Mouse (Mus musculus) liver, embryonic 15.5 days (tissue): ENCODE measurements around the gene Mars2. TPM values are rescaled to one million over a fixed set of nuclear protein-coding genes. Genes with fewer than 3 reads are reported as not detected.
A peak's percentile ranks its signal among the peaks of the same experiment; 100 is the strongest.

Source experiments
- ATAC-seq: fragments of 200-750 bp; cut with Nextera tagmentation; 2 replicates; pipeline ENCODE4 v1.8.0; 2017; ENCODE audit warnings: moderate number of reproducible peaks, mild to moderate bottlenecking, moderate library complexity; ENCODE audit not compliant: insufficient read depth
- H3K27ac ChIP-seq: fragments of 300-500 bp; sonication (generic); replicated peaks from 2 replicates; pipeline ENCODE4 v1.5.1; 2015; ENCODE audit warnings: mild to moderate bottlenecking, inconsistent platforms
- H3K27me3 ChIP-seq: fragments of 300-500 bp; sonication (generic); 2 replicates; pipeline ENCODE4 v1.6.1; 2015; ENCODE audit warnings: mild to moderate bottlenecking, inconsistent platforms
- H3K36me3 ChIP-seq: fragments of 300-500 bp; sonication (generic); replicated peaks from 2 replicates; pipeline ENCODE4 v1.6.1; 2015; ENCODE audit warnings: moderate library complexity, mild to moderate bottlenecking, inconsistent platforms
- H3K4me1 ChIP-seq: fragments of 300-500 bp; sonication (generic); replicated peaks from 2 replicates; pipeline ENCODE4 v1.6.1; 2015; ENCODE audit warnings: inconsistent platforms
- H3K4me2 ChIP-seq: fragments of 300-500 bp; sonication (generic); 2 replicates; pipeline ENCODE4 v1.6.1; 2015; ENCODE audit warnings: moderate library complexity, mild to moderate bottlenecking, inconsistent platforms
- H3K4me3 ChIP-seq: fragments of 300-500 bp; sonication (generic); replicated peaks from 2 replicates; pipeline ENCODE4 v1.5.1; 2015; ENCODE audit warnings: mild to moderate bottlenecking, inconsistent platforms
- H3K9ac ChIP-seq: fragments of 300-500 bp; sonication (generic); 2 replicates; pipeline ENCODE4 v1.6.1; 2015; ENCODE audit warnings: moderate library complexity, mild to moderate bottlenecking, inconsistent platforms
- H3K9me3 ChIP-seq: fragments of 300-500 bp; sonication (generic); replicated peaks from 2 replicates; pipeline ENCODE4 v1.6.1; 2016; ENCODE audit warnings: inconsistent platforms
- WGBS: fragments of 180-500 bp; shearing (Covaris S2); methylation state at CpG from one replicate; pipeline ENCODE4 v1.1.7; 2015; ENCODE audit warnings: mixed read lengths; ENCODE audit not compliant: insufficient replicate concordance; 5-methylcytosine and 5-hydroxymethylcytosine counted together
- polyA plus RNA-seq: library from polyadenylated mRNA; unstranded; fragments of >200 nt; fragmentation: Nextera tagmentation; extraction: Ambion mirVana; gene quantifications from 2 replicates; pipeline ENCODE4 v1.2.1, GENCODE M21; 2015

Mars2 gene
- polyA plus RNA-seq, 1 experiment from 2014 or later = 1.8 TPM

DNA sequence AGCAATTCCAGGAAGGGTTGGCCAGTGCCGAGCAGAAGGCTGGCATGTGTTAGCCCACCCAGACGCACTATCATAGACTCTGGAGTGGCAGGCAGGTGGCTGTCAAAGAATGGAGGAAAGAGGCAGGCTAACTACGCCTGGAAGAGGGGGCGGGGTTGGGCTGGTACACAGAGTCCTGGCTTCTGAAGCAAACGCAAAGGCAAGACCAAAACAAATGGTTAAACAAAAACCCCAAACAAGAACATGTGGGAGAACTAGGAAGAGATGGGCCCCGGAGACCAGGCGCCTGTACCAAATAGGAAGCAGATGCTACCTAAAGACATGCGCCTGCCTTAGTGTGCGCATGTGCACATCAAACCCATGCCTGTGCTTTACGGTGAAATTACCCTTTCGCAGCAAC, 12.9 kb upstream of the Mars2 start:
- H3K4me2 ChIP-seq = no peak overlapping the region
- no peak overlapping the region for H3K27ac ChIP-seq
- WGBS = 57% methylated on average over 11 of the region's 11 CpGs
- ATAC-seq = no peak
- H3K27me3 ChIP-seq = peaks cover 41% of the 10 kb centered on the region
- H3K9ac ChIP-seq = no peak overlapping the region
- no peak overlapping the region for H3K4me3 ChIP-seq
- no peaks in the 10 kb centered on the region for H3K36me3 ChIP-seq
- H3K9me3 ChIP-seq = no peaks in the 10 kb centered on the region
- H3K4me1 ChIP-seq = no peaks in the 10 kb centered on the region

DNA sequence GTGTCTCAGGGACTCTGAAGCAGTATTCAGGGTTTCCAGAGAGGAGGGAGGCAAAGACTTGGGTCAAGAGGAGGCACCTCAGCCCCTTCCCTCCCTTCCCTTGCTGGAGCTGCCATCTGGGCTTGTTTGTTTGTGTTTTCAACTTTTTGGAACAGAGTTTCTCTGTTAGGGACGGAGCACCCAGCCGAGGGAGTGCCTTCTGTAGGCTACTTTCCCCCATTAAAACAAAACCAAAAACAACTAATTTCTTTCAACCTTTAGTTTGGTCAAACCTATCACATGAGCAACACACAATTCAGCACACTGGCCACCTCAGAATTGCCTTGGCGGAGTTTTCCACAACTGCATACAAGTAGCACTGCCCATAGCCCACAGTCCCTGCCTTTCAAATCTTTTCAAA, 11.6 kb upstream of the Mars2 start:
- Histone ChIP-seq H3K9ac (no peak overlapping the region), H3K4me1 (no peaks in the 10 kb centered on the region), H3K4me2 (peak overlapping the region; percentile 2; the same call in 1 of the 2 replicates), H3K36me3 (no peaks in the 10 kb centered on the region), H3K27ac (no peak overlapping the region), H3K4me3 (no peak overlapping the region), H3K27me3 (peaks cover 41% of the 10 kb centered on the region), H3K9me3 (no peaks in the 10 kb centered on the region)
- 67% methylated on average over 3 of the region's 3 CpGs for WGBS
- no peak for ATAC-seq

DNA sequence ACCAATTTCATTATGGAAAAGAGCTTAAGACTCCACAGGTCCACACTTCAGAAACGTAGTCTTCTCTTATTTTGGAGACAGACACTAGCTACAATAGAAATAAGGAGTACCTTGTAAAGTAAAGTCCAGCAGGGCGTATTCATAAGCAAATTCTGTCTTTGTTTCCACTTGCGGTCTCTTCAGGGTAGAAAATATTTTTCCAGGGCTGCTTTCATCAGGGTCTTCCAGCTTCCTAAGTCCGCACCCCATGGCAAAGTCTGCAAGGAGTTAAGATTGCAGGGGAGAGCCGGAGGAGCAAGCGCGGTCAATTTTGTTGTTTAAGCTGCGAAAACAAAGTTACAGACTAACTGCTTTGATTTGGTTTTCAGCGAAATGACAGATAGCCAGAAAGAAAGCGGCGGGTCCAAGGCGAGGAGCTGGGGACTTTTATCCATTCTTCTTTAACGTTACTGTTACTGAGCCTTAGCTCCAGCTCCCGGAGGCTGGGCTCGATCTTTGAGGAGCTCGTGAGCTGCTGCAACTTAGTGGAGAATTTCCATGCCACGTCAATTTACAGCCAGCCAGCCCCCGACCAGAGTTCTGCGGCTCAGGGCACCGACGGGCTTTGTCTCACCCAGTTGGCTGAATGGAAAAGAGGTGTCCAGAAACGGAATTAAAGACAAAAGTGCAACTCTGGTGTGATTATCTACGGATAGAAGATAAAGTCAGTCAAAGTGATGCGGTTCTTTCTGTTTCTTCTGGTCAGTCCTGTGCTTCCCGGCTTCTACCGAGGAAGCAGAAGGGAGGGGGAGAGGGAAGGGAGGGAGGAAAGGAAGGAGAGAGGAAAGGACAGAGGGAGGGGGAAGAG, 10.7 kb upstream of the Mars2 start, which contains the start of gene Rftn2:
TSS of gene Rftn2 (minus strand) at position 772 of the 847 bp plus-strand sequence.
- peak within 1 kb of the TSS; percentile 39 for H3K4me3 ChIP-seq
- no peaks in the 10 kb centered on the region for H3K9me3 ChIP-seq
- peaks cover 41% of the 10 kb centered on the region for H3K27me3 ChIP-seq
- H3K4me1 ChIP-seq = no peaks in the 10 kb centered on the region
- peak within 1 kb of the TSS; percentile 55 for H3K4me2 ChIP-seq
- H3K27ac ChIP-seq = no peak within 1 kb of the TSS
- no peak within 1 kb of the TSS; the same call in 1 of the 2 replicates for H3K9ac ChIP-seq
- WGBS = 7% methylated on average over 26 of the region's 26 CpGs
- H3K36me3 ChIP-seq = no peaks in the 10 kb centered on the region
- no peak for ATAC-seq

DNA sequence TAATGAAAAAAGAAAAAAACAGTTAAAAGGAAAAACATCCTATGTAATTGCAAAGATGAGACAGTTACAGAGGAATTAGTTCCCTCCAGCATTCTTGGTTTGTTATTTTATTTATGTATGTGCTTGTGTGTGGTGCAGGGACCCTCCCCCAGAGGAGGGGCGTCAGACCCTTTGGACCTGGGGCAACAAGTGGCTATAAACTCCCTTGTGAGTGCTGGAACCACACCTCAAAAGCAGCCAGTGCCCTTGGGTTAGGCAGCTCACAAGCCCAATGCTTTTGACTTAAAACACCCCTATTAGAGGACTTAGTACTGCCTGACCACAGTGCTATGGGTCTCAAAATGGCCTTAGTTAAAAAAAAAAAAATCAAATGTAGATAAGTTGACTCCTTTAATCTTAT, 9.6 kb upstream of the Mars2 start:
- Histone ChIP-seq H3K9me3 (no peaks in the 10 kb centered on the region), H3K4me1 (no peaks in the 10 kb centered on the region), H3K4me3 (no peak overlapping the region), H3K27me3 (peaks cover 41% of the 10 kb centered on the region), H3K4me2 (no peak overlapping the region), H3K27ac (no peak overlapping the region), H3K36me3 (no peaks in the 10 kb centered on the region), H3K9ac (no peak overlapping the region)
- ATAC-seq = no peak
- WGBS = 39% methylated on average over 1 of the region's 1 CpGs

DNA sequence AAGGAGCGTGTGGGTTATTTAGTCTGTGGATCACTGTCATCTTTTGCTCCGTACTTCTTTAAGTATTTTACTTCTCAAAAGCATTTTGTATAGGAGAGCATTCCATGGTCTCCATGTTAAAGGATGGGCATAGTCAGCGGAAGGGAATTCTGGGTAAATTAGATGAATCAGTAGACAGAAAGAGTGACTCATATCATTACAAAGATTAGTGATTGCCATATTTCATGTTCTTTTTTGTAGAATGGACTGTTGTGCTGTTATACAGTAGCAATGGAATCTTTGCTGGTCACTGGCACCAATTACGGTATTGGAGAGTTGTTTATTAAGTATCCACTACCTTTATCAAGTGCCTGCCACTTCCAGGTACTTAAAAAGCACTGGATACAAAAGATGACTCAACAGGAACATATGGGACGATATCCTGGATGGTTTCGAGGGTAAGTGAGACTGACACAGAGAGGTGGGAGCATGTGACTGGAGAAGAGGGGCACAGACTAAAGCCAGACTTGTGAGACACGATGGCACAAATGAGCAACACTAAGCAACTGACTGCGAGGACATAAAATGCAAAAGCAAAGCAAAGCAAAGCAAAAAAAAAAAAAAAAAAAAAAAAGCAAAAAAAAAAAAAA, 8.6 kb upstream of the Mars2 start:
- no peak overlapping the region for H3K4me3 ChIP-seq
- WGBS = 62% methylated on average over 8 of the region's 8 CpGs
- no peak for ATAC-seq

DNA sequence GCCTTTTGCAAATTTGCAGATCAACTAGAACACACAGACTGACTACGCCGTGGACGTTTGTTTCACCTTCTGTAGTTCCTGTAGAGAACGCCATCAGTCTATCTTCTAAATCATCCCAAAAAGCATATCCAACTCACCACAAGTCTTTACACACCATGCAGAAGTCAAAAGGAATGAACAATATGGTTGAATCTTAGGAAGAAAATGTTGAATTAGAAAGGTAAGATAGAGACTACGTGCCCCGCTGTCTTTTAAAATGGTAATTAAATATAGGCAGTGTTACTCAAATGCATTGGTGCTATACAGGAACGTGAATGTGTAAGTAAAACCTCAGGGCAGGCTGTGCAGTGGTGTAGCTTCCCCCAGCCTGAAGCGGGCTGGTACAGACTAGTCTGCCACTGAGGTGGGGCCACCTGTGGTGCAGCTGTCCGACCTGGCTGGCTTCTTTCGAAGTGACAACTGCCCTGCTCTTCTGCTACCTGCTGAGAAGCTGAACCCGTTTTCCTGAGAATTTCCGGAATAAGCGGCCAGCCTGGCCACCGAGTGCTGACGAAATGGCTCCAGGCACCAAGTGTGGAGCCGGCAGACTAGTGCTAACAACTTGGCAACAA, 2.0 kb upstream of the Mars2 start:
- Histone ChIP-seq H3K27me3 (peaks cover 3% of the 10 kb centered on the region; the same call in 1 of the 2 replicates), H3K4me2 (no peak overlapping the region), H3K4me3 (no peak overlapping the region), H3K36me3 (0 out of 2 replicates have a peak, but pooled peaks cover 3% of the 10 kb centered on the region), H3K9me3 (no peaks in the 10 kb centered on the region), H3K27ac (no peak overlapping the region), H3K9ac (no peak overlapping the region), H3K4me1 (peaks cover 25% of the 10 kb centered on the region)
- ATAC-seq = no peak
- 57% methylated on average over 16 of the region's 16 CpGs for WGBS

More for the DNA sequence above, 8.6 kb upstream of the Mars2 start:
- no peak overlapping the region for H3K27ac ChIP-seq
- H3K27me3 ChIP-seq = peaks cover 44% of the 10 kb centered on the region
- H3K36me3 ChIP-seq = no peaks in the 10 kb centered on the region
- no peak overlapping the region for H3K9ac ChIP-seq
- H3K4me1 ChIP-seq = no peaks in the 10 kb centered on the region
- H3K4me2 ChIP-seq = no peak overlapping the region
- H3K9me3 ChIP-seq = no peaks in the 10 kb centered on the region

DNA sequence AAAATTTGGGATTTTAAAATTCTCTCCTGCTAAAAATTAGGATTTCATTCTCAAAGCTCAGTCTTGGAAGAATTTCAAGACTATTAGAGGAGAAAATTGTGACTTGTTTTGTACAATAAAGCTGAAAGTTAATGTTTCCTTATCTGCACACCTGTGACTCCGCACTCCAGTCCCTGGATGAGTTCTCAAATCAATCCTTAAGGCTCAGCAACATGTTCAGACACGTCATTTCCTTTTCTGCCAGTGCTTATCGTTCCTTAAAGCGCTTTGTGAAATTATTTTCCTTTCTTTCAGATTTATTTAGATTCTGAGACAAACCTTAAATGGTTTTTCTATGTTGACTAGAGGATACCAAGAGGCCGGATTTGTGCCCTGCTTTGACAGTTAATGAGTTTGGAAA, 490 bp upstream of the Mars2 start:
- Histone ChIP-seq H3K9ac (peak overlapping the region; percentile 85), H3K27me3 (peaks cover 3% of the 10 kb centered on the region; the same call in 1 of the 2 replicates), H3K4me3 (peak overlapping the region; percentile 88), H3K27ac (peak overlapping the region; percentile 64), H3K36me3 (0 out of 2 replicates have a peak, but pooled peaks cover 3% of the 10 kb centered on the region), H3K4me1 (peaks cover 25% of the 10 kb centered on the region), H3K9me3 (no peaks in the 10 kb centered on the region), H3K4me2 (peak overlapping the region; percentile 98)
- 20% methylated on average over 5 of the region's 5 CpGs for WGBS
- ATAC-seq = 0 out of 2 replicates have a peak, but pooled peaks have one; percentile 4

DNA sequence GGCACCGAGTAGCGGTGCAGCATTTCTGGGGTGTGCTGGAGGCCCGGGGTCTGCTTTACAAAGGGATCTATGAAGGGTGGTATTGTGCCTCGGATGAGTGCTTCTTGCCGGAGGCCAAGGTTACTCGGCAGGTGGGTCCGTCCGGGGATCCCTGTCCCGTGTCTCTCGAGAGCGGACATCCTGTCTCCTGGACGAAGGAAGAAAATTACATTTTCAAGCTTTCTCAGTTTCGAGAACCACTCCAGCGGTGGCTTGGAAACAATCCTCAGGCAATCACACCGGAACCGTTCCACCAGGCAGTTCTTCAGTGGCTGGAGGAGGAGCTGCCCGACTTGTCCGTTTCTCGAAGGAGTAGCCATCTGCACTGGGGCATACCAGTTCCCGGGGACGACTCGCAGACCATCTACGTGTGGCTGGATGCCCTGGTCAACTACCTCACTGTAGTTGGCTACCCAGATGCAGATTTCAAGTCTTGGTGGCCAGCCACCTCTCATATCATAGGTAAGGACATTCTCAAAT, 725 bp downstream of the Mars2 start:
- Histone ChIP-seq H3K27ac (peak overlapping the region; percentile 90), H3K9me3 (no peaks in the 10 kb centered on the region), H3K4me3 (peak overlapping the region; percentile 88), H3K36me3 (0 out of 2 replicates have a peak, but pooled peaks cover 9% of the 10 kb centered on the region), H3K9ac (peak overlapping the region; percentile 85), H3K4me1 (peaks cover 33% of the 10 kb centered on the region), H3K4me2 (peak overlapping the region; percentile 98), H3K27me3 (peaks cover 3% of the 10 kb centered on the region; the same call in 1 of the 2 replicates)
- no peak; the same call in 1 of the 2 replicates for ATAC-seq
- under 1% methylated on average over 23 of the region's 23 CpGs for WGBS

DNA sequence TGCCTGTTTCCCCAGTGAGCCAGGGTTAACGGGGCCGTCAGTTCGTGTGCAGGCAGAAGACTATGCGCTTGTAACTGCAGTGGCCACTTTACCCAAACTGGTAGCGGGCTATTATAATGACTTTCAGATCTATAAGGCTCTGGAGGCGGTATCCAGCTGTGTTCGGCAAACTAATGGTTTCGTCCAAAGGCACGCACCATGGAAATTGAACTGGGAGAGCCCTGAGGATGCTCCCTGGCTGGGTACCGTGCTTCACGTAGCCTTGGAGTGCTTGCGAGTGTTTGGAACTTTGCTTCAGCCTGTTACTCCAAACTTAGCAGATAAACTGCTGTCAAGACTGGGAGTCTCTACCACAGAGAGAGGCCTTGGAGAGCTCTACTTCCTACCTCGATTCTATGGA, 1.5 kb downstream of the Mars2 start:
- peak overlapping the region; percentile 90; the same call in 1 of the 2 replicates for H3K27ac ChIP-seq
- ATAC-seq = no peak
- no peaks in the 10 kb centered on the region for H3K27me3 ChIP-seq
- 0 out of 2 replicates have a peak, but pooled peaks cover 9% of the 10 kb centered on the region for H3K36me3 ChIP-seq
- no peaks in the 10 kb centered on the region for H3K9me3 ChIP-seq
- peaks cover 33% of the 10 kb centered on the region for H3K4me1 ChIP-seq
- peak overlapping the region; percentile 98 for H3K4me2 ChIP-seq
- H3K4me3 ChIP-seq = peak overlapping the region; percentile 88
- H3K9ac ChIP-seq = peak overlapping the region; percentile 85
- WGBS = 23% methylated on average over 13 of the region's 13 CpGs

DNA sequence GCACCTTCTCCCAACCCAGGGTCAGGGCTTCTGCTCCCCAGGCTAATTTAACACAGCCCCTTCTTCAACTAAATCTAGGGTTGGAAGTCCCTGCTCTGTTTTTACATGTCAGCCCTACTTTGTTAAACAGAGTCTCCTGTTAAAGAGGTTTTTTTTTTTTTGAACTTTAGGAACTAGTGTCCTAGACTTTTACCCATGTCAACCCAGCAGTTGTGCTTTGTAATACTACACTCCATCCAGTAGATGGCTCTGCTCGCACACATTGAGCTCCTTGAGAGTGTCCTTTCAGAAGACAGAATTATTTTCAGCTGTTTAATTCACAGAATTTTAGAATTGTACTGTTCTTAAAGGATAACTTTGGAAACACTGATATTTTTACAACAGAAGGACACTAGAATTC, 2.3 kb downstream of the Mars2 start:
- Histone ChIP-seq H3K9ac (peak overlapping the region; percentile 85; the same call in 1 of the 2 replicates), H3K9me3 (no peaks in the 10 kb centered on the region), H3K4me1 (peaks cover 33% of the 10 kb centered on the region), H3K4me2 (peak overlapping the region; percentile 98), H3K4me3 (peak overlapping the region; percentile 88), H3K36me3 (0 out of 2 replicates have a peak, but pooled peaks cover 11% of the 10 kb centered on the region), H3K27me3 (no peaks in the 10 kb centered on the region), H3K27ac (no peak overlapping the region)
- no peak for ATAC-seq
- WGBS = 2% methylated on average over 1 of the region's 1 CpGs
